Mouse (Mus musculus): Measurements from ENCODE around the gene Efhc2. TPM values are rescaled to one million over a fixed set of nuclear protein-coding genes. Genes with fewer than 3 reads are reported as not detected.

Gene Efhc2
- 2.6 and 2.8 TPM in 2 replicates for polyA plus RNA-seq (2015; fragmentation: Nextera tagmentation; extraction: Ambion mirVana)

- H3K4me2 ChIP-seq = peak within 1 kb of the TSS; percentile 60
- H3K9me3 ChIP-seq (replicated peaks) = no peaks in the 10 kb centered on the region
- ATAC-seq (ENCODE audit: low FRiP score) = peak; percentile 92
- H3K4me1 ChIP-seq = no peaks in the 10 kb centered on the region
- H3K27ac ChIP-seq (replicated peaks) = no peak within 1 kb of the TSS; the same call in 1 of the 2 replicates
- no peaks in the 10 kb centered on the region for H3K36me3 ChIP-seq
- no peak within 1 kb of the TSS; the same call in 1 of the 2 replicates for H3K9ac ChIP-seq (replicated peaks)
- peak within 1 kb of the TSS; percentile 39 for H3K4me3 ChIP-seq (replicated peaks)
- 9% methylated on average over 14 of the region's 19 CpGs for WGBS
- no peaks in the 10 kb centered on the region for H3K27me3 ChIP-seq (replicated peaks)
These were observed at the start of gene Efhc2 for GRCm38 (mm10) chrX:17319126-17319583. Gene Efhc2, minus strand, starts transcription at chrX:17319368.

- WGBS = 86% methylated on average over 2 of the region's 2 CpGs
- H3K4me1 ChIP-seq = no peaks in the 10 kb centered on the region
- no peaks in the 10 kb centered on the region for H3K36me3 ChIP-seq
- no peak overlapping the region for H3K27ac ChIP-seq (replicated peaks)
- H3K9me3 ChIP-seq (replicated peaks) = no peaks in the 10 kb centered on the region
- ATAC-seq (ENCODE audit: low FRiP score) = no peak
- no peak overlapping the region for H3K9ac ChIP-seq (replicated peaks)
- H3K4me3 ChIP-seq (replicated peaks) = no peak overlapping the region
- no peak overlapping the region for H3K4me2 ChIP-seq
- no peaks in the 10 kb centered on the region for H3K27me3 ChIP-seq (replicated peaks)
These were observed 45.9 kb upstream of the Efhc2 start for GRCm38 (mm10) chrX:17365114-17365513.

- H3K4me3 ChIP-seq (replicated peaks) = no peak overlapping the region
- no peaks in the 10 kb centered on the region for H3K9me3 ChIP-seq (replicated peaks)
- 93% methylated on average over 3 of the region's 3 CpGs for WGBS
- no peak for ATAC-seq (ENCODE audit: low FRiP score)
- H3K36me3 ChIP-seq = no peaks in the 10 kb centered on the region
- no peaks in the 10 kb centered on the region for H3K4me1 ChIP-seq
- H3K27me3 ChIP-seq (replicated peaks) = no peaks in the 10 kb centered on the region
- H3K27ac ChIP-seq (replicated peaks) = no peak overlapping the region
- no peak overlapping the region for H3K4me2 ChIP-seq
- H3K9ac ChIP-seq (replicated peaks) = no peak overlapping the region
These were observed 18.8 kb downstream of the Efhc2 start for GRCm38 (mm10) chrX:17300349-17300880.

GRCm38 (mm10) chrX:17283899-17284298, 35.3 kb downstream of the Efhc2 start:
- Histone ChIP-seq H3K27me3 (replicated peaks) (no peaks in the 10 kb centered on the region), H3K27ac (replicated peaks) (no peak overlapping the region), H3K4me3 (replicated peaks) (no peak overlapping the region), H3K4me2 (no peak overlapping the region), H3K9me3 (replicated peaks) (no peaks in the 10 kb centered on the region), H3K9ac (replicated peaks) (no peak overlapping the region), H3K4me1 (no peaks in the 10 kb centered on the region), H3K36me3 (no peaks in the 10 kb centered on the region)
- no peak for ATAC-seq (ENCODE audit: low FRiP score)
- WGBS = 77% methylated on average over 2 of the region's 2 CpGs

GRCm38 (mm10) chrX:17225141-17225540, 94.0 kb downstream of the Efhc2 start:
- Histone ChIP-seq H3K27ac (replicated peaks) (no peak overlapping the region), H3K4me2 (no peak overlapping the region), H3K9ac (replicated peaks) (no peak overlapping the region), H3K36me3 (no peaks in the 10 kb centered on the region), H3K27me3 (replicated peaks) (no peaks in the 10 kb centered on the region), H3K4me3 (replicated peaks) (no peak overlapping the region), H3K4me1 (no peaks in the 10 kb centered on the region), H3K9me3 (replicated peaks) (no peaks in the 10 kb centered on the region)
- ATAC-seq (ENCODE audit: low FRiP score) = no peak

- Histone ChIP-seq H3K4me3 (replicated peaks) (no peak overlapping the region), H3K27me3 (replicated peaks) (no peaks in the 10 kb centered on the region), H3K4me1 (no peaks in the 10 kb centered on the region), H3K27ac (replicated peaks) (no peak overlapping the region), H3K9ac (replicated peaks) (no peak overlapping the region), H3K9me3 (replicated peaks) (no peaks in the 10 kb centered on the region), H3K36me3 (no peaks in the 10 kb centered on the region), H3K4me2 (no peak overlapping the region)
- ATAC-seq (ENCODE audit: low FRiP score) = no peak
These were observed 101.7 kb downstream of the Efhc2 start for GRCm38 (mm10) chrX:17217451-17217850.

- ATAC-seq (ENCODE audit: low FRiP score) = no peak
- H3K4me1 ChIP-seq = no peaks in the 10 kb centered on the region
- no peaks in the 10 kb centered on the region for H3K9me3 ChIP-seq (replicated peaks)
- no peaks in the 10 kb centered on the region for H3K27me3 ChIP-seq (replicated peaks)
- no peak overlapping the region for H3K4me3 ChIP-seq (replicated peaks)
- no peak overlapping the region for H3K4me2 ChIP-seq
- H3K27ac ChIP-seq (replicated peaks) = no peak overlapping the region
- 80% methylated on average over 2 of the region's 2 CpGs for WGBS
- no peaks in the 10 kb centered on the region for H3K36me3 ChIP-seq
- H3K9ac ChIP-seq (replicated peaks) = no peak overlapping the region
These were observed 105.7 kb downstream of the Efhc2 start for GRCm38 (mm10) chrX:17213515-17213914.

- Histone ChIP-seq H3K9me3 (replicated peaks) (no peaks in the 10 kb centered on the region), H3K4me3 (replicated peaks) (no peak overlapping the region), H3K27me3 (replicated peaks) (no peaks in the 10 kb centered on the region), H3K27ac (replicated peaks) (no peak overlapping the region), H3K4me1 (no peaks in the 10 kb centered on the region), H3K4me2 (no peak overlapping the region), H3K36me3 (no peaks in the 10 kb centered on the region), H3K9ac (replicated peaks) (no peak overlapping the region)
- no peak for ATAC-seq (ENCODE audit: low FRiP score)
- WGBS = 81% methylated on average over 3 of the region's 3 CpGs
These were observed 143.4 kb downstream of the Efhc2 start for GRCm38 (mm10) chrX:17175748-17176147.

- H3K4me3 ChIP-seq (replicated peaks) = no peak overlapping the region
- no peak overlapping the region for H3K27ac ChIP-seq (replicated peaks)
- no peaks in the 10 kb centered on the region for H3K36me3 ChIP-seq
- no peaks in the 10 kb centered on the region for H3K4me1 ChIP-seq
- ATAC-seq (ENCODE audit: low FRiP score) = no peak
- no peak overlapping the region for H3K9ac ChIP-seq (replicated peaks)
- H3K27me3 ChIP-seq (replicated peaks) = no peaks in the 10 kb centered on the region
- H3K4me2 ChIP-seq = no peak overlapping the region
- no peaks in the 10 kb centered on the region for H3K9me3 ChIP-seq (replicated peaks)
- 63% methylated on average over 1 of the region's 1 CpGs for WGBS
These were observed 153.5 kb downstream of the Efhc2 start for GRCm38 (mm10) chrX:17165638-17166037.

Measured in neural tube, embryonic 15.5 days (tissue).